Mouse (Mus musculus) cerebellum, adult 2 months (tissue): ENCODE measurements at regions not wholly inside any gene's neighbourhood (a gene's known extent, or its start where the extent isn't known, plus 50 kb on each side); places are given as distances from the start of the nearest gene placed in this dataset.

ENCODE experiments used
- CTCF ChIP-seq: fragments of 200-500 bp; IDR thresholded peaks from 2 replicates; pipeline ENCODE4 v1.5.1; 2011; ENCODE audit warnings: low read depth, mild to moderate bottlenecking, control low read depth, low read length, moderate library complexity, borderline replicate concordance; ENCODE audit not compliant: insufficient read depth
- POLR2A ChIP-seq: fragments of 200-500 bp; IDR thresholded peaks from 2 replicates; pipeline ENCODE4 v1.6.1; 2011; ENCODE audit warnings: low read length, control low read depth, borderline replicate concordance; ENCODE audit not compliant: insufficient read depth

DNA sequence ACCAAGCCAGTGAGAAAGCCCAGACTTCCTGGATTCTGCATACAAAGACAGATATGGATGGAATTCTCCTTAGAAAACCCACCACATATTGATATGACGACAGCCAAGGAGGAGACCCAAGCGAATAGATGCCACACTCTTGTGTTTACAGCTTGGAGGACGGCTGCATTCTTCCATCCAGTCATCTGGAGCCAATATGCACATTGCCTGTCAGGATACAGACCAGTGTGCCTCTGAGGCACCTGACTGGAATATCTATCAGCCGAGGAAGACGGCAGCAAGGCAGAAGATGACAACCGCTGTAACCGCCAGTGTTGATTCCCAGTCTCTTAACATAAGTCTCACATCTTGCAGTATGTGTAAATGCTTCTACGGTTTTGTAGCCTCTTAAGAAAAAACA, 105.3 kb downstream of the Tsen15 start:
- TF ChIP-seq CTCF (no peak), POLR2A (no peak)
